Mouse (Mus musculus) spleen, postnatal 10 days (tissue): ENCODE measurements around the gene Trim27.

Source experiments
- DNase-seq, 2 experiments: peaks; one replicate each; pipeline ENCODE4 v3.0.0; 2021 to 2022; ENCODE audit warnings: low spot score in 2 of 2

The Trim27 gene

DNA sequence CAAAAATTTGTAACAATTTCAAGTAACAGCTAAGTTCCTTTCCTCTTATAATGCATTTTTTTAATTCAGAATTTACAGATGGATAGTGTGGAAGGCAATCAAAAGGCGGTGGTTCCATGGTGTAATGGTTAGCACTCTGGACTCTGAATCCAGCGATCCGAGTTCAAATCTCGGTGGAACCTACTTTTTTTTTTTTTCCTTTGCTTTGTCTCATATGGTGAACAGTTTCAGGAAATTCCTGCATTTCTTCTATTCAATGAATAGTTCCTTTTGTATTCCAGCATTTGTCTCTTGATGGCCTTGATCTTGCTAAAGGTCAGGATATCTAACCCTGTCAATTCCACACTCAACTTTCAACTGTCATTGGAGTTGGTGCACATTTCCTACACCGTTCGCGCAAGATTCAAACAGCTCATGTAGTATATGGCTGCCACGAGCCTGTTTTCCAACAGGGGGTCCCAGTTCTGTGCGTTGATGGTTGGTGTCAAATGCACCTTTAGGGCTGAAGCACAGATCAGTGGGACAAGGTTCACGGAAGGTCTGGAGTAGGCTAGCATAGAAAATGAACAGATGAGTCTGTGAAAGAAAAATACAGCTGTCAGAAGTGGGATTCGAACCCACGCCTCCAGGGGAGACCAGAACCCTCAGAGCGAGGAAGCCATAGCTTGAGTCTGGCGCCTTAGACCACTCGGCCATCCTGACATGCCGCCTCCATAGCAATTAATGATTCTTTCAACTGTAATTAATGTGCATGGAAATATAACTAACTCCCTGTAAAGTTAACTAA, 6.8 kb upstream of the Trim27 start:
- peak; percentile 49 to 69 for DNase-seq

DNA sequence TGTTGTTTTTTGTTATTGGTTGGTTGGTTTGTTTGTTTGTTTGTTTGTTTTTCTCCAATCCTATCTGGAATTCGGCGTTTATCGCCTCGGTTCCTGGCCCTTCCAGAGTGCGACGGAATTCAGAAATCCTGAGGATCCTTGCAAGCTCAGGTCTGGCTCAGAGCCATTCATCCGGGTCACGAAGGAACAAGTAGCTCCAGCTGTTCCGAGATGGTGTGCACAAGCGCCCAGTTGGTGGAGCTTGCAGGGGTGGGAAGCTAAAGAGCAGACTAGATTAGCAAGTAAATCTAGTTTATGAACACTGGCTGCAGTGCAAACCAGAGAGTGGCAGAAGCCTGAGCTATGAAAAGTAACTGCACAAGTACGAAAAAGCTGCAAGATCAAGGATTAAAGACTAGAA, 6.2 kb upstream of the Trim27 start:
- DNase-seq = peak in 1 of 2 experiments; percentile 51

DNA sequence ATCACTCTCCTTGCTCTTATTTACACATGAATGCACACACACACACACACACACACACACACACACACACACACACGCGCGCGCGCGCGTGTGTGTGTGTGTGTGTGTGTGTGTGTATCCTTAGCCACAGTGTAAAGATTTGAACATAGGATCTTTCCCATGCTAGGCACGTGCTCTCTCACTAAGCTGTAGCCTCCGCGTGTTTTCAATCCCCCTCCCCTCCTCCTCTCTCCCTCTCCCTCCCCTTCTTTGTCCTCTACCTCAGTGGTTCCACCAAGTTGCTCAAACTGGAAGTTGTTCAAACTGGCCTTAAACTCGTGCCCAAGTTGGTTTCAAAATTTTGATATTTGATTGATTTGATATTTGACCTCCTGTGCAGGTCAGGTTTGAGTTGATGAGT, 2.5 kb upstream of the Trim27 start:
- no peak for DNase-seq

DNA sequence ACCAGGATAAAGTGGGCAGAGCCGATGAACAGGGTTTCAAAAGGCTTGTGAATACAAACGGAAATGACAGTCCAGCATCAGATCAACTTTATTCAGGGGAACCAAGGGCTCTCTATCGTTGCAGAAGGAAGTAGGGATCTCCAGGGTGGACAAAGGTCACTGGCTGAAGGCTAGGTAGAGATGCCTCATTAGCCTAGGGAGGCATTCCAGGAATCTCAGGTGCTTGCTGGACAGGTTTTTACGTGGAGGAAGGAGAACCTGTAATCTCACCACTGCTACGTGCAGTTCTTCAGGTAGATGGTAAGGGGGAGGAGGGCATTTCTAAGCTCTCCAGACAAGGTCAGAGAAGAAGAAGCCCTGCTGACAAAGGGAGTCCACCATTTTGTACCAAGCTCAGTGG, 1.6 kb upstream of the Trim27 start:
- DNase-seq = no peak

DNA sequence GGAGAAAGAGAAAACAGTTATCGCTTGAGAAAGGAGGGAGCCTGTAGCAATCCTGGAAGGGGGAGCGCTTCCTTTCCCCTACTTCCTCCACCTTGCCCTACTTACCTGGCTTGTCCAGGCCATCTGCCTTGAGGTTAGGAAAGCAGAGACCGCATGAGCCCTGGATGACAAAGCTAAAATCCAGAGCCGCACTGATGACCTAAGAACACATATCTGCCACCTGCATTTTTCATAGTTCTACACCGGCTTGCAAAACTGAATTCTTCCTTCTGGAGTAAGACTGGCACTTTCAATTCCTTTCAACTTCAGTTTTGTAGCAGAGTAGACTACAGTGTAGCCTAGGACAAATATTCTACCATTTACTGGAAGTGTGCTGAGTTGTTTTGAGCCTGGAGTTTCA, 881 bp upstream of the Trim27 start:
- DNase-seq = no peak

DNA sequence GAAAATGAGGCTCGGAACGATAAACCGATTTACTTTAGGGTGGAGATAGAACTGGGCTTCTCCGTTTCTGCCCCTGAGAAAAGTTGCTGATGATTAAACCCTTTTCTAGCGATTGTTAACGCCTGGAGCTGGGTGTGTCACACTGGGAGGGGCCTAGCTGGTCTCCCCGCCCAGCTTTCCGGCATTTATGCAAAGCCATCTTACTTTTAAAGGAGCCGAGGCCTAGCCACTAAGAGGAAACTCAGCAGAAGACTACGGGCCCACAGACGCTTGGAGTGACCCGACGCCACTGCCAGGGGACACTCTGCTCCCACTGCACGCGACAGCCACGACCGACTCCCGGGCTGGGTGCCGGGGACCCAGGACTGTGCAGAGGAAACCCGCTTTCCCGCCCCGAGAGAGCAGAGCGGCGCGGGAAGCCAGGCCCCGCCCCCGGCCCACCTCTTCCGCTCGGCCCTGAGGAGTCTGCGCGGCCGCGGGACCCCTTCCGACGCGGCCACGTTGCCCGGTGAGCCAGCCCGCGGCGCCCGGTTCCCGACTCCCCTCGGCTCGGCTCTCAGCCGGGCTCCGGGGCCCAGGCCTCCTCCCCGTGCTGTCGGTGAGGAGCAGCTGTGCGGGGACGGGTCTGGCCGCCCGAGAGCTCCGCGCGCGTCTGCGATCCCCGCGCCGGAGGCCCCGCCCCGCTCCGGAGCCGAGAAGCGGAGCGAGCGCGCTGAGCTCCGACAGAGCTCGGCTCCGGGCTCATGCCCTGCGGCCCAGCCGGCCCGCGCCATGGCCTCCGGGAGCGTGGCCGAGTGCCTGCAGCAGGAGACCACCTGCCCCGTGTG, 692 bp downstream of the Trim27 start:
- DNase-seq = peak; percentile 88 to 92

DNA sequence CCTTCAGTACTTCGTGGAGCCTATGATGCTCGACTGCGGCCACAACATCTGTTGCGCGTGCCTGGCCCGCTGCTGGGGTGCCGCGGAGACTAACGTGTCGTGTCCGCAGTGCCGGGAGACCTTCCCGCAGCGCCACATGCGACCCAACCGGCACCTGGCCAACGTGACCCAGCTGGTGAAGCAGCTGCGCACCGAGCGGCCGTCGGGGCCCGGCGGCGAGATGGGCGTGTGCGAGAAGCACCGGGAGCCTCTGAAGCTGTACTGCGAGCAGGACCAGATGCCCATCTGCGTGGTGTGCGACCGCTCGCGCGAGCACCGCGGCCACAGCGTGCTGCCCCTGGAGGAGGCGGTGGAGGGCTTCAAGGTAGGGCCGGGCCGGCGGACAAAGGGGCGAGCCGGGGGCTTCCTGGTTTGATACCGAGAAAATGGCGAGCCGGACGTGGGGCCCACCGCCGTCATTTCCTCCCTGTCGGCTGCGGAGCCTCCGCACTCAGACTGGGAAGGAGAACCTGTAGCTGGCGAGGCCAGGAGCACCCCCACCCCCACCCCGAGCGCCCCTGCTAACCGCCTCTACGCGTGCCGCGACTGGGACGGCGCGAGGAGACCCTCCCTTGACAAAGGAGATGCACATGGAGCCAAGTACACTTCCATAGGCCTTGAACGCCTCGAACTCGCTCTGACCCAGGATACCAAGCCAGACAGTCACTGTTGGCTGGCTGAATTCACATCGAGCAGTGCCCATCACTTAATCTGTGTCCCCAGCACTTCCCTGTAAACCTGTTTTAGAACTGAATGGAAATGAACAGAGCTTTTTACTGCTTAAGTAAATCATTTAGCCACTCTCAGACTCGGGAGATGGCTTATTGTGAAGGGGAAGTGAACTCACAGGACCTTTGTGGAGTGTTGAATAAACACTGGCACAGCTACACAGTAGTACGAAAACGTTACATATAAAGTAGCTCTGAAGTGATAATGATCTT, 1.6 kb downstream of the Trim27 start:
- peak; percentile 70 to 71 for DNase-seq

DNA sequence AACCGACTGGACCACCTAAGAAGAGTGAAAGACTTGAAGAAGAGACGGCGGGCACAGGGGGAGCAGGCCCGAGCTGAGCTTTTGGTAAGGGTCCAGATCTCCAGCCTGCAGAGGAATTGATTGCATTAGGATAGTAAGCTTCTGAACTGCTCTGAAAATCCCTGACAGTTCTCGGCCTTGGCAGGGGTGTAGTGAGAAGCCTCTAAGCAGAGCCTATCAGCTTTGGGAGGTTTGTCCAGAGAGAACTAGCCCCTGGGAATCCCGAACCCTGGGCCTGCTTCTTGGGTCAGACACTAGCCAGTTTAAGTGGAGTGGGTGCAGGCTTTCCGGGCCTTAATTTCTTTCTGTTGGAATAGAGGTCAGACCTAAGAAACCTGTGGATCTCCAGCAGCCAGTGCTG, 2.8 kb downstream of the Trim27 start:
- DNase-seq = no peak

DNA sequence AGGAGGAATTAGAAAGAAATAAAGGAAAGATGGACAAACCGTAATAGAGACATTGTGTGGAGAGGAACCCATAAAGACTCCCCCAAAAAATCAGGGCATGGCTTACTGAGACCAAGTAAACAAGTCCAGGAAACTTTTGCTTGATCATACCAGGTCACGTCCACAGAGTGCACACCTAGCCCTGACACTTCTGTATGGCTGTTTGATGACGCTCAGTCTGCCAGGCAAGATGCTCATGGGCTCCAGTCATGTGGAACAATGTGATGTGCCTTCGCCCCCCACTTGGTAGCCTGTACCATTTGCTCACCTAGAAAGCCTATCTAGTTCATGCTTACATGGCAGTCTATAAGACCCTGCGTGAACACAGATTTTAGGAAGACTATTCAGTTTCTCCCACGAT, 3.8 kb downstream of the Trim27 start:
- no peak for DNase-seq

DNA sequence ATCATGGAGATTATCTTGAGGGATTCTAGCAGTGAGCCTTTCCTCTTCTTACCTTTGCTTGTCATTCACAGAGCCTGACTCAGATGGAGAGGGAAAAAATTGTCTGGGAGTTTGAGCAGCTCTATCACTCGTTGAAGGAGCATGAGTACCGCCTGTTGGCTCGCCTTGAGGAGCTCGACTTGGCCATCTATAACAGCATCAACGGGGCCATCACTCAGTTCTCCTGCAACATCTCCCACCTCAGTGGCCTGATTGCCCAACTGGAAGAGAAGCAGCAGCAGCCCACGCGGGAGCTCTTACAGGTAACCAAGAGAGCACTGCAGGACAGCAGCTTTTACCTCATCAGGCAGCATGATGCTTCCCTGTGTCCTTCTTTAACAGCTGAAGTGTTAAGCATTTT, 4.4 kb downstream of the Trim27 start:
- DNase-seq = no peak

DNA sequence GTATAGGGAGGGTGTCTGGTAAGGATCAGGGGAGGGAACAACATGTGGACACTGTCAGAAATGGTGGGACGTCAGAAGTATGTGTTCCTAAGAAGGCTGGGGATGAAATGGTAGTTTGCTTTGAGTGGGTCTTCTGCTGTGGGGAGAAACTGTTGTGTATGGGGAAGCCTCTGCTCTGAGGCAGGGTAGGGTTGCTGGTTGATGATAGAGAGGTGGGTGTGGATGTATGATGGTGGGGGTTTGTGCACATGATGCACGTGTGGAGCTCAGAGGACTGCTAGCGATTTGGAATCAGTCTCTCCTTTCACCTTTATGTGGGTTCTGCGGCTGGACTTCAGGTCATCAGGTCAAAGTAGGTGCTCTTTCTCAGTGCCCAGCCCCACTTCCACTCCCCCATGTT, 6.3 kb downstream of the Trim27 start:
- DNase-seq = no peak

DNA sequence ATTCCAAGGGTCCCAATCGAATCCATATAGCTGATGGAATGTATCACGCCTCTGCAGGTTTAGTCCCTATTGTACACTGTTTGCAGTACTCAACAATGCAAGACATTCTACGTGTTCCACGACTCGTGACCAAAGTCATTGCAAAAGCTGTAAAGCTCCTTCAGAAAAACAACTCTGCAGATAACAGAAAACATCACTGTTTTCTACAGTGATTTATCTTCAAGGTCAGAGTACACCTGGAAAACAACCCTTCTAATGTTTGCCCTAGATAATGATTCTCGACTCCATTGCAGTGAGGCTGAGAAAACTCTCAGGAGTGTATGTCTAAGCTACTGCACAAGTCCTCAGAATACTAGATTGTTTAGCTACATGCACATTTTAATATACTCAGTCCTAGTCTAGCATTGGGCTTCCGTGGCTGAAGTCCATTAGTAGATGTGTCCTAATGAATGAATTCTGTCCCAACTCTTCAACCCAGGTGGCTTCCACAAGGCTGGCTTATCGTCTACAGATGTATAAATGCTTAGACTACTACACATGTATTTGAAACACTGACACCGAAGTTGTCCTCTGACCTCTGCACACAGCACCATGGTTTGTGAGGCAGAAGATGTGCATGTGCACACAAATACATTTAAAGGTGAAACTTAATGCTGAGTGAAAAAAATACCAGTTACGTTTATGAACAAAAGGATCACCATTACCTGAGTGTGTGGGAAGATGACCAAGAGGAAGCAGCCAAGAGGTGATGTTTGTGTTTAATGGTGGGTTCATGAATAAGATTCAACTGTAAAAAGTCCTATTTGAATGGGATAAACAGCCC, 16.4 kb downstream of the Trim27 start:
- no peak for DNase-seq

DNA sequence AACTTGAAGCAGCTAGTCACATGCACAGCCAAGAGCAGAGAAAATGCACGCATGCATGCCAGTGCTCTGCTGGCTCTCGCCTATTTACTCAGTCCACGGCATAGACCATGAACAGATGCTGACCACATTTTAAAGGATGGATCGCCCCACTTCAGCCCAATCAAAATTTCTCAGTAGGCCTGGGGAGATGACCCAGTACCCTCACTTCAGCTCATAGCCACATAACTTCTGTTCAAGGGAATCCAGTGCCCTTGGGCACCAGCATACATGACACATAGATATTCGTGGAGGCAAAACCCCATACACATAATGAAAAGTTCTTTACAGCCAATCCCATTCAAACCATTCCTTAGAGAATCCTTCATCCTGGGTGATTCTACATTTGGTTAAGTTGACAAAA, 18.5 kb downstream of the Trim27 start:
- no peak for DNase-seq

DNA sequence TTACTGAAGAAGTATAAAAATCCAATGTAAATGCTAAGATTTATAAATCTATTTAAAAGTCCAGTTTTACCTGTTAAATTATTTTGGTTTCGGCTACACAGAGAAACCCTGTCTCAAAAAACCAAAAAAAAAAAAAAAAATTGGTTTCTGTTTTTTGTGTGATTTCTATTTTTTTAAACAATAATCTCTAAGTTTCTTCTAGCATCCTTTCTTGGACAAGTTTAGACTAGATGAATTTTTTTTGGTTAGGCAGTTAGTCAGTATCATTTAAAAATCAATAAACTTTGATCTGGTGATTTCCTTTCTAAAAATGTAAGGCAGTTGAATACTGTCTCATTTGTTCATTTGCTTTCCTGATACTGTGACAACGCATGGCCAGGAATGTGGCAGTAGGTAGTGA, 19.1 kb downstream of the Trim27 start:
- no peak for DNase-seq

DNA sequence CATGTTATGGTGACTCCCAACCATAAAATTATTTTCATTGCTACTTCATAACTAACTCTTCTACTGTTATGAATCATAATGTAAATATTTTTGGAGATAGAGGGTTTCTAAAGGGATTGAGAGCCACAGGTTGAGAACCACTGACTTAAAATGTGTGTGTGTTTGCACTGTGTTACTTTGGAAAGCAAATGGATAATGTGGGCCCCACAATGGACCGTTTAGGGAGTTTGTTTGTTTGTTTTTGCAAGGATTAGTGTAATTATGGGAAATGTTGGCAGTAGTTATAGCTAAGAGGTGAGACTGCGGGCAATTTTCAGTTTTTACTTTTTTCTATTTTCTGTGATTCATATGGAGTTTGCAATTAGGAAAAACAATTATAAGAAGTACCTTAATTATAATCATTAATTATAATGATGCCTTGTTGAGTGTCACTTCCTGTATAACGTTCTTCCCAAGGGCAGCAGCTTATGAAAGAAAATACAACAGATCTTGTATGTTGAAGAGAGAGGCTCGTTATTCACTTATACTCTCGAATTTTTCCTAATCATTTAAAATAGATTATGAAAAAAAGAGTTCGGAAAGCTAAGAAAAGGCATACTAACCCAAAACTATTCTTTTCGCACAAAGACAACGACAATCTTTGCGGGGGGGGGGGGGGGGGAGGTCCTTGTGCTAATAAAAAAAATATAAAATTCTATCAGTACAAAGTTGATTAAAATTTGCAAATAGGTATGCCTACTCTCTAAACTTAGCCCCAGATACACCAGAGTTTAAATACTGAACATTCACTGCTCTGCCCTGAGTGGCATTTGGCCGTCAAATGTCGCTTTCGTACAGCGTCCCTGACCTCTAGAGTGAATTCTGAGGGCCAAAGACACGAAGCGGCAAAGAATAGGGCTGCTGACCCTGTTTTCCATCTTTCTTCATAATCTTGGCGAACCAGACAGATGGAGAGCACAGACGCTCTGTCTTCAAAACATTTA, 20.1 kb downstream of the Trim27 start:
- DNase-seq = peak in 1 of 2 experiments; percentile 32

DNA sequence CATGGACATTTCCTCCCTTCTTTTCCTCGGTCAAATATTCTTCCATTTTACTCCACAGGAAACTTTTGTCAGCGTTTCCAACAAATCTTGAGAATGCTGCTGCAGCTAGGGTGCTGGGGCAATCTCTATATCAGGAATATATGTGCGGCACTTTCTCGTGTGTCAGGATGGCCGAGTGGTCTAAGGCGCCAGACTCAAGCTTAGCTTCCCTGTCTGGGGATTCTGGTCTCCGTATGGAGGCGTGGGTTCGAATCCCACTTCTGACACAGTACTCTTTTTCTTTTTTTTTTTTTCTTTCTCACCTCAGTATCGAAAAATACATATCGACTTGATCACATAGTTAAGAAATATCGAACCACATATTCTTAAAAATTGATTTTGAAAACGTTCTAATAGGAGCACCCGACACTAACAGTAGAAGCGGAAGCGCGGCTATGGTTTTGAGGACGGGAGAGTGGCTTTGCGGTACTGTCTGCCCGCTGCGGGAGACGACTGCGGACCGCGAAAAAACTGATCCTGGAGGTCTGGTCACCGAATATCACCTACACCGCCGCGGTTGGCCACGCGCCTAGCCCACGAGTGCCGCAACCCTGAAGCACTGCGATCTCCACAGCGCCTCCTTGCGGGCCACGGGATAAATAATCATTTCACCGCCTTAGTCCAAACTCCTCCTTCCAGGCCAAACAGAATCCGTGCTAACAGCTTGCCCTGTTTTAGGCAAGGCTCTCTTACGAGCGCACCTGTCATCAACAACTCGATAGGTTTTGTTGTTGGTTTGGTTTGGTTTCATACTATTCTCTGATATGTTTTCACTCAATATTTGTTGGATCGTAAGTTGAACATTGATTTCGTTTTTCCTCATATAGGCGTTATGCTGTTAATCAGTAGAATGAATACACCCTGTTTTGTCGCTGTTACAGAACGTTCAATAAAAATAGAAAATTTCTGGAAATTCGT, 21.1 kb downstream of the Trim27 start:
- DNase-seq = peak; percentile 92 to 94

DNA sequence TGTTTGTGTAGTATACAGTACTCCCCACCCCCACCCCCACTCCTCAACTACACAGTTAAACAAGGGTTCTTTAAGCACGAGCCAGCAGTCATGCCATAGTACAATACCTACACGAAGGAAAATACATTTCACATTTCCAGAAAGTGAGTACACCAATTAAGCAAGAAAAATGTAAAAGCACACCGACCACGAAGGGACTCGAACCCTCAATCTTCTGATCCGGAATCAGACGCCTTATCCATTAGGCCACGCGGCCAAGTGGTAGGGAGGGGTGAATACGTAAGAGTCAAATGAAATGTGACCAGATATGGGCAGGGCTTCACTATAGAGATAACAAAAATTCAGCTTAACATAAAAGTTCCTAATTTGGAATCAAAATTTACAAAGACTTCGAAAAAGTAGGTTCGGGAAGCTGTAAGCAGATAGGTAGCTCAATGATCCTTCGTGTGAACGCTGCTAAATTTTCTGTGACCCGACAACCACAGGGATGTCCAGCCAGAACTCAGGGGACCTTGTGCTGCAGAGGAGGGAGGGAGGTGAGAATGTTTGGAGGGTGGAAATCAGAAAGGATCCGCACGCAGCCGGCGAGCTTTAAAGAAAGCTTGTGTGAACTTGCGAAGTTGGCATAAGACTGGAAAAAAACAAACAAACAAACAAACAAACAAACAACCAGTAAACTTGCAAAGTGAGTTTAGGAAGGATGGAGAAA, 36.2 kb downstream of the Trim27 start:
- peak; percentile 49 to 60 for DNase-seq

DNA sequence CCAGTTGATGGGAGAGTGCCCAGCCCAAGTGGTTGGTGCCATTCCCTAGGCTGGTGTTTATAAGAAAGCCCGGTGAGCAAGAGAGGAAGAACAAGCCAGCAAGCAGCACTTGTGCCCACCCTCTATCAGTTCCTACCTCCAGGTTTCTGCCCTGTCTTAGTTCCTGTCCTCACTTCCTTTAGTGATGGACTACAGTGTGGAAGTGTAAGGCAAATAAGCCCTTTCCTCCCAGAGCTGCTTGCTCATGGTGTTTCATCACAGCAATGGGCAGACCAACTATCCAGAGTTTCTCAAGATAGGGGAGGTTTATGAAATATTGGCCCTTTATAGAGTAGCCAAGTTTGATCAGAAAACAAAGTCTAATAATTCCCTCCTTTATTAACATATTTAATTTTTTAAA, 37.5 kb downstream of the Trim27 start:
- no peak for DNase-seq
